Mouse (Mus musculus) hematopoietic stem cell, adult 5-6 weeks (primary cell): ENCODE results near the gene Gm9780. TPM values are rescaled to one million over a fixed set of nuclear protein-coding genes. Genes with fewer than 3 reads are reported as not detected.
A peak's percentile ranks its signal among the peaks of the same experiment; 100 is the strongest.
"Not testable (repeated sequence)": the region's sequence is repeated elsewhere in the genome, so short reads cannot be mapped to it uniquely, and the experiment has no call there.

Source experiments
- ATAC-seq, 2 experiments: fragments of 125-278 bp in 1 of 2; replicated peaks in 1 of 2; 2 replicates each; pipeline ENCODE4 v1.8.0; 2016 to 2017; ENCODE audit warnings: inconsistent platforms in 2 of 2, mild to moderate bottlenecking in 2 of 2, moderate number of reproducible peaks in 2 of 2, low read depth in 1 of 2, moderate TSS enrichment in 1 of 2; ENCODE audit not compliant: low FRiP score in 2 of 2, poor library complexity in 2 of 2, severe bottlenecking in 2 of 2, insufficient read depth in 1 of 2, low TSS enrichment in 1 of 2
- total RNA-seq: library from RNA; stranded (forward); fragments of 172-1452, 232-1000 nt; gene quantifications from 2 replicates; pipeline ENCODE4 v1.2.3, GENCODE M21; 2017

Gene Gm9780
- not detected in 2 replicates for total RNA-seq

GRCm38 (mm10) chr14:26042611-26043010, at the start of gene Gm9780:
Gene Gm9780 (minus strand): TSS chr14:26042711.
- ATAC-seq, result not testable (repeated sequence)

DNA sequence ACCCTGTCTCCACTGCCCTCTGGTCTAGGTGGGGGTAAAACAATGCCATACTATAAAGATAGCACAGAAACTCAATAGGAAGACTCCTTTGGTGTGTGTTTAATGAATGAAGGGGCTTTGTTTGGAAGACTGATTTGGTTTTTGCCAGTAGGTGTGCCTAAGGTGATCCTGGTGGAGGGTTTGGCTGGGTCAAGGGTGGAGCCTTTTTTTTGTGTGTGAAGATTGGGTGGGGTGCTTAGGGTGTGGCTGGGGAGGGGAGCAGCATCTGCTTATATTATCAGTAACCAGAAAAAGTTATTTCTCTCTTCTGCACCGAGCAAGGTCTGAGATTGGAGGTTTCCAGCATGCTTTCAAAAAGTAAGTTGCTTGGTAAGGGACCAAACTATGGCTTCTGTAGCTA, 39.5 kb upstream of the Gm9780 start, which contains the start of gene Cphx3:
Cphx3 (plus strand) TSS at position 301 of the 400 bp plus-strand sequence.
- not testable (repeated sequence) for ATAC-seq

- ATAC-seq, result not testable (repeated sequence)
These were observed 38.7 kb upstream of the Gm9780 start, which contains the start of gene Cphx2 for GRCm38 (mm10) chr14:26081216-26081615. Gene Cphx2 (plus strand): TSS chr14:26081516.

- not testable (repeated sequence) for ATAC-seq
These were observed 34.3 kb upstream of the Gm9780 start for GRCm38 (mm10) chr14:26076620-26077390.

GRCm38 (mm10) chr14:26067325-26067633, 24.8 kb upstream of the Gm9780 start, which contains the start of gene Tmem254c:
Gene Tmem254c (minus strand): TSS chr14:26067355.
- peak; percentile 82 to 84 for ATAC-seq

GRCm38 (mm10) chr14:26066574-26067324, 24.2 kb upstream of the Gm9780 start:
- ATAC-seq, result peak; percentile 75 to 86

DNA sequence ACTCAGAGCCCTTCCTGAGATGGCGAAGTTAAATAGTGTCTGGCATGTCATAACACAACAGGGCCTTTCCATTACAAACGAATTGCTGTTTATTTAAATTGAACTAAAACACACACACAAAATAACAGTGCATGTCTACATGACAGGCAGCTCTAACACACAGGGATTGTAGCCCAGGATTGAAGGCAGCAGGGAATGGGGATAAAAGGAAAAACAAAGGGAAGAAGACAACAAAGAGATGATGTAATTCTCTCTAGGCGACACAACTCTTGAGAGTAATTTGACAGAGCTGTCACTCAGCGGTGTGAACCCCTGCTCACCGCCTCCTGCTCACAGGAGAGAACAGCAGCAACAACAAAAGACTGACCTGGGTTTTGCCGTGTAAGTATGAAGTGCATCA, 16.9 kb upstream of the Gm9780 start:
- not testable (repeated sequence) for ATAC-seq

- not testable (repeated sequence) for ATAC-seq
These were observed 15.7 kb upstream of the Gm9780 start for GRCm38 (mm10) chr14:26058184-26058583.

- not testable (repeated sequence) for ATAC-seq
These were observed 6.3 kb upstream of the Gm9780 start for GRCm38 (mm10) chr14:26048767-26049166.

DNA sequence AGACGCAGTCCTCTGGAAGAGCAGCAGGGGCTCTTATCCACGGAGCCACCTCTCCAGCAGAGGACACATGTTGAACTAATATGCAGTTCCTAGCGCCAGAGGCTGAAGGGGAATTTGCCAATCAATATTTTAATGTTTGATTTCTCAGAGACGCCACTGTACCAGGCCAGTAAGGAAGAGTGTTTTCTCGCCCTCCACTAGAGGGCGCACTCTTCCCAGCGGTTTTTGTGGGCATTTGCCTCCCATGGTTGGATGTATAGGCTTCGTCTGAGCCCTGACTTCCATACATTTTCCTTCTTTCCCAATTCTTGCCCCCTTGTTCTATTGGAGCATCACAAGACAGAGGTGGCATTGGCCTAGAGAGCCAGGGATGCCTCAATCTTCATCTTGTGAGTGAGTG, 4.5 kb upstream of the Gm9780 start:
- ATAC-seq, result peak; percentile 56 to 70

- ATAC-seq, result not testable (repeated sequence)
These were observed 2.5 kb upstream of the Gm9780 start for GRCm38 (mm10) chr14:26045007-26045406.

GRCm38 (mm10) chr14:26035439-26035838, 7.1 kb downstream of the Gm9780 start:
- ATAC-seq, result not testable (repeated sequence)

DNA sequence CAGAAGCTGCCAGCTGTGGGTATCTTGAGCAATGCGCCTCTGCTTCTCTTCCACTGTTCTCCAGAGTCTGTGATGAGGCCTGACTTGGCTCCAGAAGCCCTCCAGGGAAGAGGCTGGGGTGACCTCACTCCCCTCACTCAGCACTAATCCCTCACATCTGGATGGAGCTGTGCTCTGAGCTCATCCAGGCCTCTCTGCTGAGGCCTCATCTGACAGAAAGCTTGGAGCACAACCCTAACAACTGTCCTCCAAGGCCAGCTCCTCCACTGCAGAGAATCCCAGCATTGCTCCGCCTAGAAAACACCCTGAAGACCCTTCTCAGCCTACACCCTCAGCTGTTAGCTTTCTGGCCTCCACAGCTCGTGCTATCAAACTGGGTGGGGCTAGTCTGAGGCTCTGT, 8.1 kb downstream of the Gm9780 start:
- not testable (repeated sequence) for ATAC-seq

- peak; percentile 66 to 67; a peak in 3 of 4 replicates for ATAC-seq
These were observed 16.9 kb downstream of the Gm9780 start for GRCm38 (mm10) chr14:26025653-26026052.

GRCm38 (mm10) chr14:26022831-26023230, 19.7 kb downstream of the Gm9780 start:
- ATAC-seq, result not testable (repeated sequence)

- not testable (repeated sequence) for ATAC-seq
These were observed 21.0 kb downstream of the Gm9780 start for GRCm38 (mm10) chr14:26021555-26021954.

DNA sequence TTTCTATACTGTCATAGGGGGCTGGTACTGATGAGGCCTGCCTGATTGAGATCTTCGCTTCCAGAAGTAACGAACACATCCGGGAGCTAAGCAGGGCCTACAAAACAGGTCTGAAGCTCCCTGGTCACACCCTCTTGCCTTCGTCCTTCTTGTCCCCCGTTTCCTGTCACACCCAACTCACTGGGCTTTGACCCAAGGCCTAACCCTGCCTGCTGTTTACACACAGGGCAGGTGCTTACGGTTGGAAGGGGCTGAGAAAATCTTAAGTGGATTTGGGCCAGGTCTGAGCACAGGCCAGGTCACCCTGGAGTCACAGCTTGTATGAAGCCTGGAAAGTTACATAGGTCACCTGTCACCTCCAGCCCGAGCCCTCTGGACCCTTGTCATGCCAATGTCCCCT, 26.1 kb downstream of the Gm9780 start:
- ATAC-seq, result not testable (repeated sequence)

- not testable (repeated sequence) for ATAC-seq
These were observed 35.0 kb downstream of the Gm9780 start for GRCm38 (mm10) chr14:26007462-26007861.
